Mouse (Mus musculus) lung, postnatal 25 days (tissue): ENCODE results near the gene Nedd1.
A peak's percentile ranks its signal among the peaks of the same experiment; 100 is the strongest.

Experiments
- DNase-seq: peaks from one replicate; pipeline ENCODE4 v3.0.0; 2022; ENCODE audit warnings: low spot score

Gene Nedd1

GRCm38 (mm10) chr10:92721771-92722619 is at the start of gene Nedd1:
Nedd1 (minus strand) TSS chr10:92722420.
- DNase-seq = peak; percentile 95

DNA sequence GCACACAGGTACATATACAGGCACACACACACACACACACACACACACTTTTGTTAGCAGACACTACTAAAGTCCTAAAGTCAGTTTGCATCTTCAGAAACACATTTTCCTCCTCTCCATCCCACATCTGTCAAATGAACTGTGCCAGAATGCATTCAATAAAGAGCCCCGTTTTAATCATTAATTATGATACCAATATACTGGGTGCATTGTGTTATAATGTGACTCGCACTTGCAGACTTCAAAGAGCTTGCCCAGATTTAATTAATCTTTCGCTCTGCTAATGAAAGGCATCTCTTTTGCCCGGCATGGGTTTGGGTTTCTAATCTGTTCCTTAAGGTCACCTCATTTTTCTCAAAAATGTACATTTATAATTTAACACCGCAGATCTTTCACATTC is 32.1 kb upstream of the Nedd1 start:
- no peak for DNase-seq

- DNase-seq = no peak
These were observed 8.1 kb upstream of the Nedd1 start for GRCm38 (mm10) chr10:92730339-92730738.

- no peak for DNase-seq
These were observed 6.5 kb upstream of the Nedd1 start for GRCm38 (mm10) chr10:92728723-92729122.

GRCm38 (mm10) chr10:92722620-92722988 is 384 bp upstream of the Nedd1 start:
- DNase-seq = no peak

DNA sequence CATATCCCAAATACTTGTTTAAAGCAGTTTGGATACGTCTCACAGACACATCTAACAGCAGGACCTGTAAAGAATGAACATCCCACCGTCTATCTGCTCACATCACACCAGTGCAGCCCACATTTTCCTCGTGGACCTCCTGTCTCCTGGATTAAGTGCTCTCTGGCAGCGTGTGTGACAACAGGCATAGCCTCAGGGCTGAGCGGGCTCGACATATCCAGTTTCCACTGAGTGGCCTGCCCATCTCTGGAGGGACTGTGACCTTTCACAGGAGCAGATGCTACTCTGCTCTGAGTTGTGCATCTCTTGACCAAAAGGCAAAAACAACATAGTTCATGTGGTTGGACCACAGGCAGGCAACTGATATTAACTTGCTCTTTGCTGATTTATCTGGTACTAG is 23.2 kb downstream of the Nedd1 start:
- DNase-seq = no peak

GRCm38 (mm10) chr10:92675056-92675455 is 47.2 kb downstream of the Nedd1 start:
- no peak for DNase-seq

DNA sequence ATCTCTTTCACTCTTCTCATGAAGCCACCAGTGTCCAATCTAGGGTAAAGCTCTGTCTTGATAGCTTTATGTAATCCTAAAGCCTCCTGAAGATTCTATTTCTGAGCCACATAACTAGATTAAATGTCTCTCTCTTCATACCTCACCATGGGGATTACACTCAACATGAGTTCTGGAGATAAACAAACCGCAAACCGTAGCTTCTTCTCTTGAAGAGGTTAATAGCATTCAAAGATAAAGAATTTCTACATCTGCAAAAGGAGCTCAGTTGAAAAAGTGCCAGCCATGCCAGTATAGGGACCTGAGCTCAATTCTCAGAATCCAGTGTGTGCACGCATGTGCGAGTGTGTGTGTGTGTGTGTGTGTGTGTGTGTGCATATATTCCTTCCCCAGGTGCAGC is 50.3 kb downstream of the Nedd1 start:
- DNase-seq = no peak

- no peak for DNase-seq
These were observed 56.9 kb downstream of the Nedd1 start for GRCm38 (mm10) chr10:92665287-92665686.

GRCm38 (mm10) chr10:92653266-92653665 is 69.0 kb downstream of the Nedd1 start:
- DNase-seq = no peak

DNA sequence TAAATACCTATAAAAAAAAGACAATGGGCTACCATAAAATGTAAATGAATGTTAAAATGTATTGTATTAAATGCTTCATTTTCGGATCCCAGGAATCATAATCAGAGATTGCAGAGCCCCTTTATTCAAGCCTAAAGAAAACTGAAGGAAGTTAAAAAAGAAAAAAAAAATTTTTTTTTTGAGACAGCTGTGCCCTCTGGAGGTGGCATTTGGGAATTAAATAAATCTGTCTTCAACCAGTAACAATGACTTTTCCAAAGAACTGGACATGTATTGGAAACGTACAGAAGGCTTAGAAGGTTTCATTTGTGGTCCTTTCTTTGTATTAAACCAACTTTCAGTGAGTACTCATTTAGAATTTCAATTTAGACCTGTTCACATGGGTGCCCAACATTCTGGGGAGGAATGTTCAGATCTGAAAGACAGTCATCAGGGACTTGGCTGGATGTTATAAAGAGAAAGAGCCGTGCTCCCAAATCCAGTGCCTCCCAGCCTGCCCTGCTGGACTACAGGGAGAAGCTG is 69.8 kb downstream of the Nedd1 start:
- no peak for DNase-seq

DNA sequence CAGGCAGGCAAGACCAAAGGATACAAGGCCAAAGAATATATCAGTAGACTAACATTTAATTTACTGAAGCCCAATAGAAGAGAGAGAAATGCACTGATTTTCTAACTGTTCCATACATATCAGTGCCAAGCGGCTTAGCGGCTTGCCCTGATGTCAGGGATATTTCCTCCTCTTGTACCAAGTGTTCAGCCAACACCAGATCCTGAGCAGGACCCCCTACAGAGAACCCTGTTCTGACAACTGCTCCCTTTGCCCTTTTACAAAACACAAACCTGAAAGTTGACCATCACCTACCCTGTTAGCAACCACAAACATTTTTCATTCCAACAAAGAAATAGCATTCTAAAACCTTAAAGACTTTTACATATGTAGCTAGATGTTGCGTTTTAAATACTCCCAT is 71.0 kb downstream of the Nedd1 start:
- no peak for DNase-seq

DNA sequence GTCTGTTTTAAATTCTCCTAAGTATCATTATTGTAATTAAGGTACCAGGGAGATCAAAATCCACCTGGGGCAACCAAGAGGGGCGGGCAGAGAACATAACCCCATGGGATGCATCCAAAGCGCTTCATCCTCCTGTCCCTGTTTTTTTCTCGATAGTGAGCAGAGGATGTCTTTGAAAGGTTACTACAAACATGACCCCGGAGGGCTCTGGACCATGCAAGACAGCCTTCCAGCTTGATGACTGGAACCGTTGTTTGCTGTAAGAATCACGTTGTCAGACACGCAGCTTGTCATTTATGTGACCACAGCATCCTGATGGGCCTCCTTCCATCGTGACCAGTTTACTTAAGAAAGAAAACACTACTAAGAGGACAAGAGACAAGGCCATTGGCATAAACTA is 73.1 kb downstream of the Nedd1 start:
- DNase-seq = no peak

DNA sequence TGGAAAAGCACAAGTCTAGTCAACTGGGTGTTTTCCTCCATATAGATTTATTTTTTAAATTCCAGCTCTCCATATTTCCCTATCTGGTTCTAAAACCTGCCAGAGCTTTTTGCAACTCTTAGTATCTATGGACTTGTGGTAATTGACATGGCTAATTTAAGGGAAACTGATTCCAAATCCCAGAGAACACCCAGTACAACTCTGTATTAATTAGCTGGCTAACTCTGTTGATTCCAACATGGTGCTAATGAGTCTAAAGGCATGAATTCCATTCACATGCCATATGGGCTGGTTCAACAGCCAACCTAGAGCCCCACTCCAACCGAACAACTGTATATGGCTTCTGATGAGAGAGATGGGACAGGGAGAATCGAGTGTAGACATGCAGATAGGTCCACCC is 74.5 kb downstream of the Nedd1 start:
- no peak for DNase-seq

GRCm38 (mm10) chr10:92643995-92644394 is 78.2 kb downstream of the Nedd1 start:
- no peak for DNase-seq

DNA sequence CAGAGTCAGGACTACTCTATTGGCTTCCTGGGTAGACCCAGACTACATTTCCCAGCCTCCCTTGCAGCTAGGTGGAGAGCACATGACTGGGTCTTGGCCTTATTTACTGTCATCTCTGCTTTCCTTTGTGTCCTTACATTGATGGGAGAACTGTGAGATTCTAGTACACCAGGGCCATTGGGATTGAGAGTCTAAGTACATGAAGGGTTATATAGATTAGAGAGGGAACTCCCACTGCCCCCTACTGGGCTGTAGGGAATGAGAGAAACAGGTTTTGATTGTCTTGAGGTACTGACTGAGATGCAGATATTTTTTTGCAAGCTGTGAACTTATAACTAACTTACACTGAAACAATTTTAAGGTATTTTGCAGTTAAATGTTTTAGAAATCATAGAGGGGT is 81.2 kb downstream of the Nedd1 start:
- no peak for DNase-seq
